Mouse (Mus musculus) hindbrain, embryonic 12.5 days (tissue): ENCODE data around the gene Hnrnpr. TPM values are rescaled to one million over a fixed set of nuclear protein-coding genes. Genes with fewer than 3 reads are reported as not detected.

Experiments
- ATAC-seq: fragments of 200-750 bp; cut with Nextera tagmentation; 2 replicates; pipeline ENCODE4 v1.8.0; 2017; ENCODE audit warnings: moderate TSS enrichment; ENCODE audit not compliant: low FRiP score
- H3K27ac ChIP-seq: fragments of 300-500 bp; sonication (generic); 2 replicates; pipeline ENCODE4 v1.5.1; 2016; ENCODE audit warnings: mild to moderate bottlenecking
- H3K27me3 ChIP-seq: fragments of 300-500 bp; sonication (generic); 2 replicates; pipeline ENCODE4 v1.6.1; 2016; ENCODE audit warnings: mild to moderate bottlenecking
- H3K36me3 ChIP-seq: fragments of 300-500 bp; sonication (generic); 2 replicates; pipeline ENCODE4 v1.6.1; 2016; ENCODE audit warnings: mild to moderate bottlenecking
- H3K4me1 ChIP-seq: fragments of 300-500 bp; sonication (generic); 2 replicates; pipeline ENCODE4 v1.6.1; 2016
- H3K4me2 ChIP-seq: fragments of 300-500 bp; sonication (generic); replicated peaks from 2 replicates; pipeline ENCODE4 v1.6.1; 2016; ENCODE audit warnings: mild to moderate bottlenecking
- H3K4me3 ChIP-seq: fragments of 300-500 bp; sonication (generic); 2 replicates; pipeline ENCODE4 v1.5.1; 2016; ENCODE audit warnings: mild to moderate bottlenecking
- H3K9ac ChIP-seq: fragments of 300-500 bp; sonication (generic); 2 replicates; pipeline ENCODE4 v1.6.1; 2016; ENCODE audit warnings: mild to moderate bottlenecking, moderate library complexity
- H3K9me3 ChIP-seq: fragments of 300-500 bp; sonication (generic); replicated peaks from 2 replicates; pipeline ENCODE4 v1.6.1; 2016; ENCODE audit warnings: mild to moderate bottlenecking
- WGBS: fragments of 180-500 bp; shearing (Covaris S2); methylation state at CpG from one replicate; pipeline ENCODE4 v1.1.7; 2016; 5-methylcytosine and 5-hydroxymethylcytosine counted together
- polyA plus RNA-seq: library from polyadenylated mRNA; unstranded; fragments of >200 nt; fragmentation: Nextera tagmentation; extraction: Ambion mirVana; gene quantifications from 2 replicates; pipeline ENCODE4 v1.2.1, GENCODE M21; 2016

Hnrnpr gene
- polyA plus RNA-seq, 1 experiment from 2014 or later, result 219 TPM

- peak overlapping the region; percentile 75 for H3K4me3 ChIP-seq
- ATAC-seq, result peak; percentile 96
- peaks cover 50% of the 10 kb centered on the region for H3K4me1 ChIP-seq
- H3K9me3 ChIP-seq, result no peaks in the 10 kb centered on the region
- peak overlapping the region; percentile 92 for H3K27ac ChIP-seq
- H3K27me3 ChIP-seq, result peaks cover 21% of the 10 kb centered on the region
- peaks cover 31% of the 10 kb centered on the region for H3K36me3 ChIP-seq
- peak overlapping the region; percentile 89 for H3K4me2 ChIP-seq
- under 1% methylated on average over 25 of the region's 25 CpGs for WGBS
- peak overlapping the region; percentile 88 for H3K9ac ChIP-seq
These were observed 25.4 kb upstream of the Hnrnpr start for GRCm38 (mm10) chr4:136285348-136285810.

- peak overlapping the region; percentile 88 for H3K9ac ChIP-seq
- peak; percentile 94 for ATAC-seq
- peaks cover 36% of the 10 kb centered on the region for H3K36me3 ChIP-seq
- H3K4me1 ChIP-seq, result peaks cover 55% of the 10 kb centered on the region
- peak overlapping the region; percentile 92 for H3K27ac ChIP-seq
- H3K9me3 ChIP-seq, result no peaks in the 10 kb centered on the region
- H3K4me3 ChIP-seq, result peak overlapping the region; percentile 75
- H3K4me2 ChIP-seq, result peak overlapping the region; percentile 89
- peaks cover 25% of the 10 kb centered on the region for H3K27me3 ChIP-seq
- WGBS, result under 1% methylated on average over 29 of the region's 29 CpGs
These were observed 24.9 kb upstream of the Hnrnpr start for GRCm38 (mm10) chr4:136285811-136286371.

GRCm38 (mm10) chr4:136289918-136290780 lies 20.6 kb upstream of the Hnrnpr start:
- Histone ChIP-seq H3K4me1 (peaks cover 31% of the 10 kb centered on the region), H3K36me3 (peaks cover 73% of the 10 kb centered on the region), H3K9ac (no peak overlapping the region), H3K9me3 (no peaks in the 10 kb centered on the region), H3K27ac (no peak overlapping the region), H3K27me3 (peaks cover 26% of the 10 kb centered on the region), H3K4me2 (peak overlapping the region; percentile 26), H3K4me3 (no peak overlapping the region; the same call in 1 of the 2 replicates)
- ATAC-seq, result no peak
- 28% methylated on average over 66 of the region's 66 CpGs for WGBS

GRCm38 (mm10) chr4:136290781-136291595 lies 19.8 kb upstream of the Hnrnpr start:
- Histone ChIP-seq H3K4me1 (peaks cover 31% of the 10 kb centered on the region), H3K9me3 (no peaks in the 10 kb centered on the region), H3K4me3 (no peak overlapping the region; the same call in 1 of the 2 replicates), H3K4me2 (peak overlapping the region; percentile 26), H3K27me3 (peaks cover 26% of the 10 kb centered on the region), H3K27ac (no peak overlapping the region), H3K9ac (no peak overlapping the region), H3K36me3 (peaks cover 77% of the 10 kb centered on the region)
- ATAC-seq, result no peak
- 33% methylated on average over 39 of the region's 39 CpGs for WGBS

GRCm38 (mm10) chr4:136291692-136292091 lies 19.1 kb upstream of the Hnrnpr start:
- Histone ChIP-seq H3K27me3 (peaks cover 26% of the 10 kb centered on the region), H3K4me3 (no peak overlapping the region), H3K4me1 (peaks cover 25% of the 10 kb centered on the region), H3K9ac (no peak overlapping the region), H3K27ac (no peak overlapping the region), H3K36me3 (peaks cover 80% of the 10 kb centered on the region), H3K4me2 (no peak overlapping the region), H3K9me3 (no peaks in the 10 kb centered on the region)
- WGBS, result 92% methylated on average over 6 of the region's 6 CpGs
- ATAC-seq, result no peak

GRCm38 (mm10) chr4:136295941-136296340 lies 14.8 kb upstream of the Hnrnpr start:
- WGBS, result 79% methylated on average over 7 of the region's 7 CpGs
- Histone ChIP-seq H3K27me3 (no peaks in the 10 kb centered on the region), H3K9me3 (no peaks in the 10 kb centered on the region), H3K4me1 (peaks cover 4% of the 10 kb centered on the region), H3K4me2 (no peak overlapping the region), H3K4me3 (no peak overlapping the region), H3K36me3 (peaks cover 43% of the 10 kb centered on the region), H3K27ac (no peak overlapping the region), H3K9ac (no peak overlapping the region)
- ATAC-seq, result no peak

GRCm38 (mm10) chr4:136302462-136302861 lies 8.3 kb upstream of the Hnrnpr start:
- Histone ChIP-seq H3K9ac (no peak overlapping the region), H3K4me3 (no peak overlapping the region), H3K27ac (no peak overlapping the region), H3K27me3 (no peaks in the 10 kb centered on the region), H3K36me3 (no peaks in the 10 kb centered on the region), H3K9me3 (no peaks in the 10 kb centered on the region), H3K4me2 (no peak overlapping the region), H3K4me1 (no peaks in the 10 kb centered on the region)
- 84% methylated on average over 4 of the region's 4 CpGs for WGBS
- no peak for ATAC-seq

- H3K9me3 ChIP-seq, result no peaks in the 10 kb centered on the region
- WGBS, result 52% methylated on average over 2 of the region's 2 CpGs
- peaks cover under 1% of the 10 kb centered on the region; the same call in 1 of the 2 replicates for H3K4me1 ChIP-seq
- no peak overlapping the region for H3K9ac ChIP-seq
- ATAC-seq, result no peak
- H3K4me3 ChIP-seq, result no peak overlapping the region
- no peaks in the 10 kb centered on the region for H3K36me3 ChIP-seq
- no peak overlapping the region for H3K27ac ChIP-seq
- no peak overlapping the region for H3K4me2 ChIP-seq
- H3K27me3 ChIP-seq, result no peaks in the 10 kb centered on the region
These were observed 6.6 kb upstream of the Hnrnpr start for GRCm38 (mm10) chr4:136304181-136304580.

- Histone ChIP-seq H3K9me3 (no peaks in the 10 kb centered on the region), H3K4me1 (peaks cover 18% of the 10 kb centered on the region), H3K27ac (no peak overlapping the region), H3K27me3 (no peaks in the 10 kb centered on the region), H3K9ac (no peak overlapping the region), H3K4me2 (no peak overlapping the region), H3K36me3 (no peaks in the 10 kb centered on the region), H3K4me3 (no peak overlapping the region)
- WGBS, result 54% methylated on average over 2 of the region's 2 CpGs
- no peak for ATAC-seq
These were observed 2.4 kb upstream of the Hnrnpr start for GRCm38 (mm10) chr4:136308355-136308754.

GRCm38 (mm10) chr4:136309780-136310179 lies 962 bp upstream of the Hnrnpr start:
- H3K4me1 ChIP-seq, result peaks cover 29% of the 10 kb centered on the region
- H3K27ac ChIP-seq, result peak overlapping the region; percentile 92
- no peak for ATAC-seq
- peak overlapping the region; percentile 67 for H3K4me2 ChIP-seq
- WGBS, result 10% methylated on average over 11 of the region's 11 CpGs
- H3K27me3 ChIP-seq, result no peaks in the 10 kb centered on the region
- peak overlapping the region; percentile 69; the same call in 1 of the 2 replicates for H3K9ac ChIP-seq
- H3K9me3 ChIP-seq, result no peaks in the 10 kb centered on the region
- peak overlapping the region; percentile 98 for H3K4me3 ChIP-seq
- no peaks in the 10 kb centered on the region for H3K36me3 ChIP-seq

- peak; percentile 13 for ATAC-seq
- WGBS, result under 1% methylated on average over 66 of the region's 81 CpGs
- peak overlapping the region; percentile 97 for H3K27ac ChIP-seq
- H3K4me3 ChIP-seq, result peak overlapping the region; percentile 98
- H3K36me3 ChIP-seq, result peaks cover 1% of the 10 kb centered on the region; the same call in 1 of the 2 replicates
- peak overlapping the region; percentile 100 for H3K9ac ChIP-seq
- H3K27me3 ChIP-seq, result no peaks in the 10 kb centered on the region
- H3K9me3 ChIP-seq, result no peaks in the 10 kb centered on the region
- H3K4me1 ChIP-seq, result peaks cover 32% of the 10 kb centered on the region
- H3K4me2 ChIP-seq, result peak overlapping the region; percentile 77
These were observed 579 bp downstream of the Hnrnpr start for GRCm38 (mm10) chr4:136311042-136311999.
